Mouse (Mus musculus) spleen, postnatal 4 days (tissue): ENCODE data around the gene Rps16.

Experiments
- DNase-seq, 2 experiments: peaks; one replicate each; pipeline ENCODE4 v3.0.0; 2022; ENCODE audit warnings: low spot score in 2 of 2

The Rps16 gene

DNA sequence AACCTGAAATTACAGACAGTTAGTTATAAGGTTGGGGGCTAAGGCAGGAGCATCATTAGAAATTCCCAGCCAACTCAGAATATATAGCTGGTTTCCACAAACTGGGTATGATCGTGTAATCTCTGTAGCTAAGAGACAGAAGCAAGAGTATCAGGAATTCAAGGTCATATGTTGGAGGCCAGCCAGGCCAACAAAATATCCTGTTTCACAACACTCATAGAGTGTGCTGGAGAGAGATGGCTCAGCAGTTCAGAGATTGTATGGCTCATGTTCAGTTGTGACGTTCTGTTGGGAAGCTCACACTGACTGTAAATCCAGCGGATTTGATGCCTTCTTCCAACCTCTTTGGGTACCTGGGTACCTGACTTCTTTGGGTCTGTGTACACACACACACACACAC, 2.7 kb upstream of the Rps16 start:
- no peak for DNase-seq

DNA sequence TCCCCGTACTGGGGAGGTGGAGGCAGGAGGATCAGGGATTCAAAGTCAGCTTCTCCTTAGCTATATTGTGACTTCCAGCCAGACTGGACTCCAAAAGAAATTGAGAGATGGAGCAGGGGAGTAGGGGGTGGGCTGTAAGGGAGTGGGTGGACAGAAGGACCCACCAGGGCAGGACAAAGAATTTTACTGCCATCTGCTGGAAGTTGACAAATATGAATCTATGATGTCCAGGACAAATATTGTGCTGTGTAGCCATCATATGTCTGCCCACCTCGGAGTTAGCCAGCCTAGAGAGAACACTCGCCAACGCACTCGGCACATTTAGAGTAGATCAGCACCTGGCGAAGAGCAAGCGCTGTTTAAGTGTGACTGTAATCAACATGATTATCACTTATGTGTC, 1.9 kb upstream of the Rps16 start:
- no peak for DNase-seq

GRCm38 (mm10) chr7:28351676-28352191, 1.3 kb downstream of the Rps16 start:
- DNase-seq: no peak

DNA sequence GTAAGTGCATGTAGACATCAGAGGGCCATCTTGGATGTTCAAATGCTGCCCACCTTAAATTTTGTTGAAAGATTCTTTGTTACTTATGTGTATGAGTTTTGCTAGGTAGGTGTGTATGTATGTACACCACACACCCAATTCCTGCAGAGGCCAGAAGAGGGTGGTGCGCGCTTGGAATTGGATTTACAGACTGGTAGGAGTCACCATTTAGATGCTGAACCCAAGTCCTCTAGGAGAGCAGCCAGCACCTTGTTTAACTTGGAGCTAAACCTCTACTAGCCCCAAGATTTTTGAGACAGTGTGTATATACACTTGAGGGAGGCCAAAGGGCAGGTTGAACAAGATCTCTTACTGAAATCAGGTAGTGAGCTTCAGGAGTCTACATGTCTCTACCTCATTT, 2.8 kb downstream of the Rps16 start:
- DNase-seq: no peak

DNA sequence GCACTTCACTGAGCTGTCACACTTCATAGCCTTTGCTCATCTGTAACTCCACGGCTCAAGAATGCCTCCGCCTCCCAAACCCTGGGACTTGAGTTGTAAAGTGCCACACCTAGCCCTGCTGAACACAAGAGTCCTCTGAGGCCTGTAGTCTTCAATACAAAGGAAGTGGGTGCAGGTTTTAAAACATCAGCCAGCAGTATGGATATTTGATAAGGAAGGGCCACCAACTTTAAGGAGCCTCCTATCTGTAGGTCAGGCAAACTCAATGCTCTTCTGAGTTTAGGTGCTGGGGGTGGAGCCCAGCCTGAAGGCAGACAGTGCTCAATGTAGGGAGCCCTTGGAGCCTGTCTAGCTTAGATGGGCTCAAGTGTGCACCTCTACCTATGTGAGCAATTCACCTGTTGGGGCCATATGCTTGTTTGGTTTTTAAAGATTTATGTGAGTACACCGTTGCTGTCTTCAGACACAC, 3.7 kb downstream of the Rps16 start:
- no peak for DNase-seq

GRCm38 (mm10) chr7:28354596-28354995, 4.1 kb downstream of the Rps16 start:
- DNase-seq: no peak

- DNase-seq: no peak
Measured at GRCm38 (mm10) chr7:28355221-28355620, 4.8 kb downstream of the Rps16 start.

DNA sequence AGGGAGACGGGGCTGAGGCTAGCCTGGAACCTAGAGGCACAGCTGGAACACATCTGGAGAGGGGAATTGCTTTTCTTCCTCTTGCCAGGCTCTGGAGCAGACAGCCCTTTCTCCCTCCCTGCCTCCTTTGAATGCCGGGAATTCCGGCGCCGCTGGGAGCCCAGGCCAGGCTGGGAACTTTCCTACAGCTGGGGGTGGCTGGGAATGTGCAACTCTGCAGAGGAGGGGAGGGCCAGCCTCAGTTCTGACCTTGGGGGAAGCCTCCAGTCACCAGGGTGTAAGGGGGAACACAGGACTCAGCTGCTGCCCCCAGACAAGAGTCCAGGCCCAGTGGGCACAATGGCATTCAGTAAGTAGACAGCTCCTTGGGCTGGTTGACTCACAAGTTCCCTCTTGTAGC, 6.5 kb downstream of the Rps16 start:
- DNase-seq: no peak

DNA sequence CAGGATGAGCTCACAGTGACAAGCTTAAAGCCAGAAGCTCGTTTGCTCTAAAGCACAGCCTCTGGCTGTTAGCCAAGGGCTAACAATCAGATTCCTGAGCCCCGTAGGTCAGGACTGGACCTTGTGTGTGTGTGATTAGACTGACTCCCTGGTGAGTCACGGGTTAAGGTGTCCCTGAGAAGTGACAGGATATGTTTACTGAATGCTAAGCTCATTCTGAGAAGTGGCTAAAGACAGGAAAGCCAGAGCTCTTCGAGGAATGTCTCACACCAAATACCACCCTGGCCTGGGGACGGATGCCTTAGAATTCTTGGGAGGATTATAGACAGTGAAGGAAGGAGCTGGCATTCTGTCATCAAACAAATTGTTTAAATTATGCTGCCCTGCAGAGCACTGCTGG, 7.5 kb downstream of the Rps16 start:
- DNase-seq: no peak

GRCm38 (mm10) chr7:28358431-28358830, 8.0 kb downstream of the Rps16 start:
- no peak for DNase-seq

DNA sequence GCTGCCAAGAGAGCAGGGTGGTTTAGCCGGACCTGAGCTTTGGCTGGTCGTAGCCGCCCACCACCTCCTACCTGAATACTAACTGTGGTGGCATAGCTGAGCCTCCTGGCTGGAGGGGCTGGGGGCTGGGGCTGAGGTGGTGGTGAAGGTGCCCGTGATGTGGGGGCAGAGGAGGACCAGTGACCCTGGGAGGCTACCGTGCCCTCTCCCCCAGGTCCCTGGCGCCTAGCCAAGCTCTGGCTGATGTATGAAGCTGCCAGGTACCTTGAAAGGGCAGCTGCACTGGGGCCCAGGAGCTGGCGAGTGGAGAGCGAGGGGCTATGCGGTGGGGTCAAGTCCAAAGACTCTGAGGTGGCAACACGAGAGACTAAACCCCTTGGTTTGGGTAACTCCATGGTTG, 9.4 kb downstream of the Rps16 start:
- DNase-seq: peak in 1 of 2 experiments; percentile 61

- DNase-seq: no peak
Measured at GRCm38 (mm10) chr7:28360291-28360690, 9.8 kb downstream of the Rps16 start.

GRCm38 (mm10) chr7:28361647-28362341, 11.3 kb downstream of the Rps16 start:
- no peak for DNase-seq

DNA sequence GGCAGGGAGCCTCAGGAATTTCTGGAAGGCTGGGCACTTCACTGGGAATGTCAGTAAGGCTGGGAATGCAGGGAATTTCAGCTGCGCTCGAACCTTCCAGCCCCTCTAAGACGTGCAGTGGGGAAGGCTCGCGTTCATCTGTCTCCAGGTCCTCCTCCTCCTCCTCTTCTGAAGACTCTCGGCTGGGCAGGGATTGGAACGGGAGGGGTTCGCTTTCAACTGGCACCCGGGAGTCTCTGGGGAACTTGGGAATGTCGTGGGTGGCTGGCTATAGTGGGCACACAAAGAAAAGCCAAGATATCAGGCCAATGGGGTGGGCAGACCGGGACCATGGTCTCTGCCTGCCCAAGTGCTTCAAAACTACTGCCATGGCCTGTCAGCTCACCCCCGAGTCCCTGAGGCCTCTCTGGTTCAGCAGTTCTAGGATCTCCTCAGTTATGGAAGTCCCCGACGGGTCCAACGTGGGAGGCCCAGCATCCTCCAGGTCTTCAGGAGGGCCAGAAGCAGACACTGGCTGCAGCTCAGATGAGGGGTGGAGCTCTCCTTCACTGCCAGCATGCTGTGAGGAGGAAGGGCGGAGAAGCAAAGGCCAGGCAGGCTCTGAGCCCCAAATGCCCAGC, 12.1 kb downstream of the Rps16 start:
- DNase-seq: no peak

- DNase-seq: no peak
Measured at GRCm38 (mm10) chr7:28367663-28368275, 17.3 kb downstream of the Rps16 start.

GRCm38 (mm10) chr7:28368276-28368920, 17.9 kb downstream of the Rps16 start:
- no peak for DNase-seq

GRCm38 (mm10) chr7:28370051-28370450, 19.6 kb downstream of the Rps16 start:
- peak in 1 of 2 experiments; percentile 67 for DNase-seq

GRCm38 (mm10) chr7:28370977-28371513, 20.6 kb downstream of the Rps16 start:
- DNase-seq: peak in 1 of 2 experiments; percentile 66

- DNase-seq: peak; percentile 60 to 83
Measured at GRCm38 (mm10) chr7:28371514-28371989, 21.1 kb downstream of the Rps16 start.

DNA sequence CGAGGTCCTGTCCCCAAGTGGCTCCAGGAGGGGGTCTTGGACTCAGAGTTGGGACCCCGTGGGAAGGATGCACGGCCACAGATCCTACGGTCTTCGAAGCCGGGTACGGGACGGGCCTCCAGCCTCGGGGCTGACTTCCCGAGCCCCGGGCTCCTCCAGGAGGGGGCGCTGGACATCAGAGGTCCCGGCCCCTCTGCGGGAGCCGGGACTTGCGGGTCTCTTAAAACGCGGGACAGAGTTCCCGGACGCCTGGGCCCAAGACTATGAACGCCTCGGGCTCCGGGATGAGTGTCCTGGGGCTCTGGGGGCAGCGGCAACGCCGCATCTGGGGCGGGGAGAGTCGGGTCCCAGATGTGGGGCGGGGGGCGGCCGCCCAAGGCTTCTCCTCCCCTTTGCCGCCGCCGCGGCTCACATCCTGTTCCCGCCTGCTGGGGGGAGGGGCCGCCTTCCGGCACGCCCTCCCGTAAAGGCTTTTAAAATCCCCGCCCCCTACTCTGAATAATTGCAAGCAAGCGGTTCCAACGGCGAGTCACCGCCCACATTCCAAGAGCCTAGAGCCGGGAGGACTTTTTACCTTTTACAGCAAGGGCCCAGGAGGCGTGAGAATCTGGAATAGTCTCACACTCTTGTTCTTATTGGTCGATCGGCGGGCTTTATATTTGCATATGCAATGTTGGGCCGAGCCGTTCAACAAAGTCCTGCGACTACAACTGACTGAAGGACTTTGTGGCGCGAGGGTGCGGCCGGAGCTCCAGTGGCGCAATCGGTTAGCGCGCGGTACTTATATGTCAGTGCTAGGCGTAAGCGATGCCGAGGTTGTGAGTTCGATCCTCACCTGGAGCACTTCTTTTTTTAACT, 22.0 kb downstream of the Rps16 start, which contains the start of gene Plekhg2:
TSS of gene Plekhg2 (minus strand) at position 349 of the 858 bp plus-strand sequence.
- DNase-seq: peak; percentile 97 to 99

DNA sequence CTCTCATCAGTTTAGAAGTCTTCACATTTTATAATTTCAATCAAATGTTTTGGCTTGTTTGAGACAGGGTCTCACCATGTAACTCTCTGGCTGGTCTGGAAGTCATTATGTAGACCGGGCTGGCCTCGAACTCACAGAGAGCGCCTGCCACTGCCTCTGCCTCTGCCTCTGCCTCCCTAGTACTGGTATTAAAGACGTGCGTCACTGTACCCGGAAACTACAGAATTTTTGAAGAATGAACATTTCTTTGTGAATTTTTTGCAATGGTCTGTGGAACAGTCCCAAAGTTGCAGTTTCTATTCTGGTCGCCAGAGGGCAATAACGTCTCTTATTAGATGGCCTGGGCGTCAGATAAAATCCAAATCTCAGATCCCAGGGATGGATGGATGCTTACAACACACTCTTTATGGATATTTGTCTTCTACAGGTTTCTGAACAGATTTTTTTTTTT, 22.7 kb downstream of the Rps16 start:
- peak; percentile 76 to 88 for DNase-seq
